Mouse (Mus musculus): Measurements from ENCODE around the gene Trpm5.
A peak's percentile ranks its signal among the peaks of the same experiment; 100 is the strongest.

Trpm5 gene

DNA sequence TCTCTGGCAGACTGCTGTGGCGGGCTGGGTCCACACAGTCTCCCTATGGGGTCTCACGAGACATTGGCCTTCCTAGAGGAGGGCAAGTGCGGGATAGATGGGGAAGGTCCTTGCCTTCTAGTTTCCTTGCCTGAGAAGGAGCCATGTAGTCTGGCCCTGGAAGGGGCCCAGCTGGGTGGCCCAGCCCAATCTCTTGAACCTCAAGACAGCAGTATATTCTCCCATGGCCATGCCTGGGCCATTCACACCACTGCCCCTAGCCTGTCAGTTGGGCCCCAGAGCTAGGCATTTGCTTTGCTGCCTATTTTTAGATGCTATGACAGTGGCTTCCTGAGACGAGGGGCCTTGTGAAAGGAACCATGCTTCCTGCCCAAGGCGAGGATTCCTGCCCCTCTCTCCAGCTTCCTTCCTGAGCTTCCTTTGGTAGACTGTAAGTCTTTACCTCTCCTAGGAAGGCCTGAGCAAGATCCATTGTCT is 36.2 kb downstream of the Trpm5 start:
- peak; percentile 43 for DNase-seq

DNA sequence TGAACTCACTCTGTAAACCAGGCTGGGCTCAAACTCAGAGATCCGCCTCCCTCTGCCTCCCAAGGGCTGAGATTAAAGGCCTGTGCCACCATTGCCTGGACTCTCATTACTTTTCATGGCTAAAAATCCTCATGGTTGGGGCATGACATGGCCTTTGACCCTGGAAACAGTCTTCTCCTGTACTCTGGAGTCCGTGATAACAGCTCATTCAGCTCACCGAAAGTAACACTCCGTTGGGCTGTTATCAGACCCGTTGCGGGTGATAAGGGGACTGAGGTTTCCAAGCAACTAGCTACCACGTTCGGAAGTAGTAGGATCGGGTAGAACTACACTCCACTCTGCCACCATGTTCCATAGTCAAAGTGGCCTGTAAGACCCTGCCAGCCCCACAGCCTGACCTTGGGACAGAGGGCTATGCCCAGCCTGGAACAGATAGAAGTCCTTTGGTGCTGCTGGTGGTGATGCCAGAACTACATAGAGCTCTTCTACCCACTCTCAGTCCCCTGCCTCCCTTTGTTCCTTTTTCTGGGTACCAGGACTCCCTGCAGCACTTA is 36.7 kb downstream of the Trpm5 start:
- no peak for DNase-seq

DNA sequence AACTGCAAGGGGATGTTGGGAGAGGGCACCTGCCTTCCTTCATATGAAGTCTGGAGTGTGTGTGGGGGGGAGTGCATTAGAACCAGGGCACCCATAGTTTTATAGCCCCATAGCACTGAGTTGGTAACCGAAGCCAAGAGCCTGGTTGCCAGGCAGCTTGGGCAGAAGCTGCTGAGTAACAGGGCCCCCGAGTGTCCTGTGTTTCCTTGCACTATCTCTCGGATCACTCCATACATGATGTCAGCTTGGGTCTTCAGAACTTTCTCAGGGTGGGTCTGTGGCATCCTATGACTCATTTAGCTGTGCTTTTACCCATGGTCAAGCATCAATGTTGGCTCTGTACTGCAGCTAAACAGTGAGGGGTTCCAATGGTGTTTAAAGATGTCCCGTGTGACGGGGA is 37.4 kb downstream of the Trpm5 start:
- no peak for DNase-seq

DNA sequence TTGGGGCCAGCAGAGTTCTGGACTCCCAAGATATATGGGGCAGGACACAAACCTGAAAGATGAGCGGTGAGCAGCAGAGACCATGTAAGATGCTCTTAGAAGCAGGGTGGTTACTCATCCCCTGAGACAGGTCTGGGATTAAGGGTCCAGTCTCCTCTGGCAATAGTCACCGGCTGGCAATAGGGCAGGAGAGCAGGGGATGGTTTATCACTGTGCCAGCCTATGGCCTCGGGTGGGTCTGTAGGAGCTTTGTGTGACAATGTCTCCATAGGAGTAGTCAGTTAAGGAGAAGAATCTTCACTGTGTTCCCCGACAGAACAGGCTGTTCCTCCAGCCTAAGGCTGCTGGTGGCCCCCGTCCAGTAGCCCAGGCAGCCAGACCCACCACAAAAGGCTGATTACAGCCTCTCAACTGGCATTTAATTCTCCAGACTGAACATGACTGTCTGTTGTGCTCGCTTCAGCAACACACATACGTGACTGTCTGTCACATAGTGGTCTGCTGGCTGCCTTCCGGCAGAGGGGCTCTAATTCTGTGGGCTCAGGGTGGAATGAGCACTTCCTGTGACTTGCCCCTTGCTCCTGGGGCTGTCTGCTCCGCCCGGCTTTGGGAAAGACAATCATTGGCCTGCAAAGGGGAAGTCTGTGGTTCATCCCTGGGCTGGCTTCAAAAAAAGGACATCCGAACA is 38.8 kb downstream of the Trpm5 start:
- DNase-seq, result no peak

DNA sequence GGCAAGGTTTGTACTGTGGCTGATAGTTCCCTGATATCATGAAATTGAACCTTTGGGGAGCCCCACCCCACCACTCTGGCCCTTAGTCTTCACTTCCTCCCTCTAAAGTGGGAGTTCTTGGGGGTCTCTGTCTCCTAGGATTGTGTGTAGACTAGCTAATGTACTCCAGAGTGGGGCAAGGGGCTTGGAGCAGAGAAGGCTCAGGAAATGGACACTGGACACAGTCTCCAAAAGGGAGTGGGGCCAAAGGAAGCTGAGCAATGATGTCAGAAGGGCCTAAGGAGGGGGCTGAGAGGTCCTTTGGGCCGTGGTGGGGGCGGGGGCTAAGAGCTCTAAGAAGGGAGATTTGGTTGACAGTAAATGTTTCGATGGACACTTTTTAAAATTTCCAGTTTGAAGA is 39.4 kb downstream of the Trpm5 start:
- DNase-seq, result no peak

DNA sequence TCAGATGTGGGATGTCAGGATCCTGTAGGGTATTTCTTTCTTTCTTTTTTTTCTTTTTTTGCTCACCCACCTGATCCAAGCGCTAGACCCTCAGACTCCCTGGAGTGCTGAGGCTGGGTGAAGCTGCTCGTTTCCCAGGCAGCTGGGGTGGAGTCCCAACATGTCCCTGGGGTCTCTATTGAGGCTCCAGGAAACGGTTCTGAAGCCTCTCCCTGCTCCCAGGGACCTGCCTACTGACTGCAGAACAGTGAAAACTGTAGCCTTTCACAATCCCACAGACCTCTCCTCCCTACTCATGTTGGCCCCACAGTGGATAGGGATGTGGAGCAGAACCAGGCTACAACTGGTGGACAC is 39.9 kb downstream of the Trpm5 start:
- DNase-seq, result no peak

DNA sequence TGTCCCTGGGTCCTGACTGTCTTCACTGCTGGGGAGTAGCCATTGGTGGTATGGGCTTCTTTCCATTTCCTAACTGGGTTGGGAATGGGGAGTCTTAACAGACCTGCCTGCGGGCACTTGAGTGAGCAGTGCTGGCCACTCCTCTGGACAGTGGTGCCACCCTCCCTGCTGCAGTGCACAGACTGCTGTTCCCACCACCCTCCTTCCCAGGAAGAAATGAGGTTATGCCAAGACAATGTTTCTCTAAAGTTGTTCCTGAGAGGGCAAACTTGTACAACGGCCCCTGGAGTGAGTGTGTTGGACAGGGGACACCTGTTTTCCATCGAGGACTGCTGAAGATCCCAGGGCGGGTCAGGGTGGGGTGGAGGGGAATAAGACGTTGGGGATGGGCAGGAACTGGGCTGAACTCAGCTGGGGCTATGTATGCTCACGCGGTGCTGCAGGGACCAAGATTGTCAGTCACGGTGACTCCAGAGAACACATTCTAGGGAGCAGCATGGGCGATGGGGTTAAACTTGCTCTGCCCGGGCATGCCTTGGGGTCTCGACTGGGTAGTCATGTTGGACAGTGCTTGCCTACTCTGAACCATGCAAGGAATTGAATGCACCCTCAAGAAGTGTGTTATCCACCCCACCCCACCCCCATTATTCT is 40.4 kb downstream of the Trpm5 start:
- no peak for DNase-seq

DNA sequence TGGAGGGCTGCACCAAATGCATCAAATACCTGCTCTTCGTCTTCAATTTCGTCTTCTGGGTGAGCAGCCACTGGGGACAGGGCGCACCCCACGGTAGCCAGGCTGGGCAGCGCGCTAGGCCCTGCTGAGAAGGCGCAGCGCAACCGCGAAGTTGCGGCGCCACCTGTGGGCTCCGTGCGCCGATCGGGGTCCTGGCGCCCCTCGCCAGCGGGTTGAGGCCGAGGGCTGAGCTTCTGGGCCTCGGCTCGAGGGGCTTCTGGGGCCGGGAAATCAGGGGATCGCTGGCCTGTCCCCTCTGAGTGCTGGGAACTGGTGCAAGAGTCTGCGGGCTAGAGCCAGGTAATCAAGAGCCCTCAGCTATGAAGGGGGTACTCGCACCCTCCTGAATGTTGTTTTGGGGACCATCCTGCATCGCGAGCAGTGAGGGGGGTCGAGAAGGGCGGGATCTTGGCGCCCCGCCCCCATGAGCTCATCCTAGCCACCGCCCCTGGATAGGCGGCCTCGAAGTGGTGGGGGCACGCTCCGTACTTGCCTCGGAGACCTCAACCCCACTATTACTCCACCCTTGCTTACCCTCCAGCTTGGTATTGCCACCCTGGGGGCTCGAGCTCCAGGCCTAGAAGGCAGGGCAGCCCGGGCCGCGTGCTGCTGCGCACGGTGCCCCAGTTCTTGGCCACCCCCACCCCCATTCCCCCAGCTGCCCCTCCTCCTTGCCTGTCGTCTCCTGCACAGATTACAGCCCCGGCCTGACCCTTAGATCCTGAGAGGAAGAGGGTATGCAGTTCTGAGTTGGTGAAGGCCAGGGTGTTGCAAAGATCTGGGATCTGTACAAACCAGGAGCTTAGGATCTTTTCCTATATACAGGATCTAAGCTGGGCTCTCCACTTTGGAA is 41.2 kb downstream of the Trpm5 start:
- peak; percentile 70 for DNase-seq

DNA sequence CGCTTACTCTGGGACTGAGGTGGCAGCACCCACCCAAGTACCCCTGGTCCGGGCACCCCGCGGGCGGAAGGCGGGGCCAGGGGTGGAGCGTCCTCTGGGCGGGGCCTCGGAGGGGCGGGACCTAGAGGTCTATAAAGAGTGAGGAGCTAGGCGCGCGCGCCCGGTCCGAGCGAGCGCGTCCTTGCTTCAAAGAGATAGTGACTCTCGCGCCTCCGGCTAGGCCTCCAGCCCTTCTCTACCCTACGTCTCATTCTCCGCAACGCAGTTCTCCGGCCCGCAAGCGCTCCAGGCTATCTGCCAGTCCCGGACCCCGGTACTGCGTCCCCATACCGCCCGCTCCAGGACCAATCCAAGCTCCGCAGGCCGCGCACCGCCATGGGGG is 41.8 kb downstream of the Trpm5 start, which contains the start of gene Cd81:
Cd81 (plus strand) TSS at position 114 of the 382 bp plus-strand sequence.
- peak; percentile 91 for DNase-seq

DNA sequence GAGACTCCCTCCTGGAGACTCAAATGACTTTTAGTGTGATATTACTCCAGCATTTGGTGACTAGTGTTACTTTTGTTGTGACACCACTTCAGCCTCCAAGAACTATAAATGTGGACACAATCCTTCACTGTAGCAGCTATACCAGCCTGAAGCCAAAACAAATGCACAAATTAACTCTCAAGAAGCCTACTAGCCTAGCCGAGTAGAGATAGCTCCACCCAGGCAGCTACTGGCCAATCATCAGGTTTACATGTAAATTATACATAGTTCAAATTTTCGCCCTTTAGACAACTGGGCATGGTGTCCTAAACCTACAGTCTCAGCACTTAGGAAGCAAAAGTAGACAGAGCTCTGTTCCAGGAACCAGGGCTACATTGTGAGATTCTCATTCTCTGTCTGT is 43.1 kb downstream of the Trpm5 start:
- no peak for DNase-seq

DNA sequence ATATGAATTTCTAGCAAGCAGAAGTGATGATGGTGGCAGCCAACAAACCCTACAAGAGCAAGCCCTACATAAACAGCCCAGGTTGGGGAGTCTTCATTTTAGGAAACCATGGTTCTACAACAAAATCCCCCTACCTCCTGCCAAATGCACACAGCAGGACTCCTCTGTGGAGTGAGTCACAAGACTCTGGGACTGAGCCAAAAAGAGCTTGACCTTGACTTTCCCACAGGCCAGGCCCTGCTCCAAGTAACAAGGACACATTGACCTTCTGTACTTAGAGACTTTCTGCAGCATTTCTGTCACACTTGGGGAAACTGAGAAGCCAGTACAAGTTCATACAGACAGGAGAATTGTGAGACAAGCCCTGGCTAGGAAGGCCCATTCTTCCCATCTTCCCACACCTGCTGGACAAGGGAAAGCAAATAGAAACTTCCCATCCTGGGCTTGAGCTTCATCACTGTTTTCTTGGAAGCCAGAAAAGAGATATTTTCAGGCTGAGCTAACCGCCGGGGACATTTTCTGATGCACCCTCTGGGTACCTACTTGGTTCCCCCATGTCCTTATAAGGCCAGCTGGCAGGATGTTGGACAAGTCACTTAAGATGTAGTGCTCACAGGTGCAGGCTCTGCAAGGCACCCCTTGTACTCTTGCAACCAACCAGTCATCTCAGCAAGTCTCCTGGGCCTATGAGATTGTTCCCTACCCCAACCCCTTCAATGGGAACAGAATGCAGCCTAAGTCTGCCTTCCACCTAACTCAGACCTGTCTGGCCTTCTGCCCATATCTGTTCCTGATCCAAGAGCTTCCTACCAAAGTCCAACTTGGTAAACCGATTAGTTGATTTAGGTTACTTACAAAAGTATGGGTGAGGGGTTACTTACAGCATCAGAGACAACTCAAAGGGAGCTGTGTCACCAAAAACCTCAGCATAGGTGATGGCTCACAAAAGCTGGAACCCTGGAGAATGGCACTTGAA is 44.3 kb downstream of the Trpm5 start:
- peak; percentile 64 for DNase-seq

DNA sequence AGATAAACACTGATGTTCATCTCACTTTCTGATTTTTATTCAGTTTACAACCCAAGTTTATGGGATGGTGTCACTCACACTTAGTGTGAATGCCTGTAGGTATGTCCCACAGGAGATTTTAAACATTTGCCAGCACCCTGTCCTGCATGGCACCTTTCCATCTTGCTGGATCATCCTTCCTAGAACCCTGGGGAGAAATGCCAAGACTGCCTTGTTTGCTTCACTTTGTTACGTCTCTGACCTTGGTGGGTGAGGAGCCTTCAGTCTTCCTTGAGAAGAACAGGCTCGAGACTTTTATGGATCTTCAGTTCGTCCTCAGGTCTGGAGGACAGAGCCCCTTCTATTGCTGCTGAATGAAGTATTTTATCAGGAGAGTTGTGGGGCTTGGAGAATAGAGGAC is 45.1 kb downstream of the Trpm5 start:
- DNase-seq, result no peak

DNA sequence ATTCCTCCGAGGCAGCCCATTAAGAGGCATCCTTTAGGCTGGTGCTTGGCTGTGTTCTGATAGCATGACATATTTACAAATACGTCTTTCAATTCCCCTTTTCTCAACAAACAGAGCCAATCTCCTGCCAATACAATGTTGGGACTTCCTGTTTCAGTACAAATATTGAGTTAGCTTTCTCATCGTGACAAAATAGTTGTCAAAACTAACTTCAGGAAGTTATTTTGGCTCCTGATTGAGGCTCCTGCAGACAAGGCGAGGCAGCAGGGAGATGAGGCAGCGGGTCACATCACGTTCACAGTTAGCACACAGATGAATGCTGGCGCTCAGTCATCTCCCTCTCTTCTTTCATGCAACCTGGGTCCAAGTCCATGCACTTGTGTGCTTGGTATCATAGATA is 48.1 kb downstream of the Trpm5 start:
- no peak for DNase-seq

DNA sequence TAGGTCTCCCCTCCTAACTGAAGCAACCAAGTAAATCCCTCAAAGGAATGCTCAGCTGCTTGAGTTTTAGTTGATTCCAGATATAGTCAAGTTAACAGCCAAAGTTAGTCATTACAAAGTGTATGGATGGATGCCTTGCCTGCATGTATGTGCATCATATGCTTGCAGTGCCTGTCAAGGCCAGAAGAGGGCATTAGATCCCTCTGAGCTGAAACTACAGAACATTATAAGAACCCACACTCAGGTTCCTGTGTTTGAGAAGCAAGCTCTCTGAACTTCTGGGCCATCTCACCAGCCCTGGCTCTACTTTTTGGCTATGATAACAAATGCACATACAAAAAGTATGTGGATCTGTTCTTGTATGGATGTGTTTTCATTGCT is 49.6 kb downstream of the Trpm5 start:
- DNase-seq, result no peak

DNA sequence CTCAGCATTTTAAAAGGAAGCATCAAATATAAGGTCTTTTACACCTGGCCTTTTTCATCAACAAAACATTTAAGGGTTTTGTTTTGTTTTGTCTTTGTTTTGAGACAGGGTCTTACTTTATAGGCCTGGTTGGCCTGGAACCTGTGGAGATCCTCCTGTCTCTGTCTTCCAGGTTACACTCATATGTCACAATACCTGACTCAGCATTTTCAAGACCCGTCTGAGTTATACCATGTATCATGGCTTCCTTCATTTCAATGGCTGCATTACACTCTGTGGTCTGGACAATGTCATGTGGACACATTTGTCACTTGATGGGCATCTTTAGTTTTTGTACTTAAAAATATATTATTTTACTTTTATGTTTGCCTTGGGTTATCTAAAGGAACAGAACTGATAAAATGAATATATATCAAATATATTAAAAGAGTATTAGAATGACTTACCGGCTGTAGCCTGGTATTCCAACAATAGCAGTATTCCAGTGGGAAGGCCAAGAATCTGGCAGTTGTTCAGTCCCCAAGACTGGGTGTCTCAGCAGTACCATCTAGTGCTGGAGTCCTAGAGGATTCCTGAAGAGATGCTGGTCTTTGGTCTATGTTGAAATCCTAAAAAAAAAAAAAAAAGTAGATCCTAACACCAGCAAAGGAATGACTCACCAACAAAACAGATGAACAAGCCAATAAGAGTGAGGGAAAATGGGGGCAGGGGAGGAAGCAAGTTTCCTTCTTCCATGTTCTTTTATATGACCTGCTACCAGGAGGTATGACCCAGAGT is 50.2 kb downstream of the Trpm5 start:
- DNase-seq, result no peak

DNA sequence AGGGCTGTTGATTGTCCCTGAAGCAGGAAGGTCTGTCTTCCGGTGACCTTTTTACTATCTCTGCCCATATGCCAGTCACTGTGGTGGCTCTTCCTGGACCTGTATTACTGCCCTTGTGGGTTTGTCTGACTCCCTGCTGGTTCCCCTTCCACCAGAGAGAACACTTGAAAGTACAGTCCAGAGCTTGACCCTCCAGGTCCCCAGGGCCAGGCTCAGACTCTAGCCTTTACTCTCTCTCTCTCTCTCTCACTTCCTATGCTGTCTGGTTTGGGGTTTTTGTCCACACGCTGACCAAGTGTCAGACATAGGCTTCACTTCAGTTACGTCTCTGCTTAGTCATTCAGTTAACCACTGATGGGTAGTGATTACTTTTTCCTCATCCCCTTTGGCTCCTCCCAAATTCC is 51.5 kb downstream of the Trpm5 start:
- DNase-seq, result no peak

DNA sequence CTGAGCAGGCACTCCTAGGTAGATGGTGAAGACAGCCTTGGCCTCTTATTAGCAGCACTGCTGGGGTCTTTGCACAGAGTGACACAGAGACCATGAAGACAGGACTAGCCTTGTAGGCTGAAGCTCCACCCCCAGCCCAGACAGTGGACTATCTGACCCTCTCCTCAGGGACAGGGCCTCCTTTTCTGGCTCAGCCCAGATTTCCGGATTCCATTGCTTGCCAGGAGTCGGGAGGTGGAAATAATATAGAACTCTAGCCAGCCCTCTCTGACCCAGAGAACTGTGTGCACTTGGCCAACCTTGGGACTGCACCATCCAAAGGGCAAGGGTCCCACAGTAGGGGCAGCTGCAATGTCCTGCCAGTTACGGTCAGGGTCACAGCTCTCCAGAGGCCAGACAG is 52.4 kb downstream of the Trpm5 start:
- peak; percentile 74 for DNase-seq

DNA sequence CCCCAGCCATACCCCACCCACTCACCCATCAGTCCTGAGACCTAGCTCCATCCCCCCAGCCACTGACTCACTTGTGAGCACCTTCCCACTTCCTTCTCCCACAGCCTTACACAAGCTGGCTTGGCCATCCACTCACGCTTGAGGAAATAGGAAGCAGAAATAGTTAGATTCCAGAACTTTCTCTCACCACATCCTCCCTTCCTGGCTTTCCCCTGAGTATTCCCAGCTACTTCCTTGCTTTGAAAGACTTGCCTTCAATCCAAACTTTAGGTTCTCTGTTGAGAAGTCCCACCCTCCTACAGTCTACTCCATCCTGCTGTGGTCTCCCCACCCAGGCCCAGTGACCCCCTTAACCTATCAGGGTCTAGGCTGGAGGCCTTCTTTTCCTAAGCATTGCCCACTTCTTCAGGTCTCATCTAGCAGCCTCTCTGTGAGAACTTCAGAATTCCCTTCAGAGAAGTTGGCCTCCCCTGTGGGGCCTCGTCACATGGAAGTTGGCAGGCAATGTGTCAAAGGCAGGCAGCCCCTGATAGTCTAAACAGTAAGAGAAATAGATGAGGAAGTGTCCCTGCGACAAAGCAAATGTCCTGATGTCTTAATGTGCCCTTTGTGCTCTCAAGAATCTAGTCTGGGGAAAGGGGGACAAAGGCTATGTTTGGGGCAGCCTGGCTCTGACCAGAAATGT is 53.2 kb downstream of the Trpm5 start:
- DNase-seq, result no peak

DNA sequence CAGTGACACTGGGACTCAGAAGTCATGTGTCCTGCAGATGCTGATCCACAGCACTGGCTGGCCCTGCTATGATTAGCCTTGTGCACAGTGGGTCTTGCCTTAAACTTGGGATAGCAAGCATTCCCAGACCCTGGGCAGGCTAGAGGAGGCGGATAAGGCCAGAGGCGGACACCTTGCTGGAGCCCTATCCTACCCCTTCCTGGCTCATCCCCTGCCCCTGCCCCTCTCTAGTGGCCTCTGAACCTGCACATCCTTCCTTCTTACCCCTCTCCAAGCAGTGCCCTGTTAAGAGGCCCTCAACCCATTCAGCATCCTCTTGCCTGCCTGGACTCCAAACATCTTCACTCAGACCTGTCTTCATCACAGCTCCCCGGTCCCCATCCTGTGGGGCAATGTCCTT is 53.9 kb downstream of the Trpm5 start:
- DNase-seq, result no peak

DNA sequence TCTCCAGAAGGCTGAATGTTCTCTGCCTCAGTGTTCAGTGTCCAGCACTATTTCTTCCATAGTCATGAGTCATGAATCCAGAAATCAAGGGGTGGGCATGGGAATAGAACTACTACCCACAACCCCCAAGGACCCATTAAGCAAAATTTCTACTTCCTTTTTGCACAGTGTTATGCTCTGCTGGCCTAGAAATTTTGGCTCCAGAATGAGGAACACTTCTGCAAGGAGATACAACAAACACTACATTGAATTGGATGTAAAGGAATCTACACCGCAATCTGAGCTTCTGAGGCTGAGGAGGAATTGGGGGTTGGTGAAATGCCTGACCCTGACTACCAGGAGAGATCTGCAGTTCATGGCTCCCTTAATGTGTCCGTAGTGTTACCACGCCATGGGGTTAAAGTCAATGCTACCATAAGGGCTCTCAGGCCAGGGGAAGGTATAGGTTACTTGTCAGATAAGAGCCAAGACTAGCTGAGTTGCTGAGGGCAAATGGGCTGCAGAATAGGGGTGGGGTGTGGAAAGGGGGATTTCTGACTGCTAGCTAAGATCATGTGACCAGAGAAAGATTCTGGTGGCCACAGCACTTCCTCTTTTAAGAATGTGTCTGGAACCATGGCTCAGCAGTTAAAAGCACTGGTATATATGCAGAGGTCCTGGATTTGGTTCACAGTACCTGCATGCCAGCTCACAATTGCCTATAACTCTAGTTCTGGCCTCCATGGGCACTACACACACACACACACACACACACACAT is 56.1 kb downstream of the Trpm5 start:
- no peak for DNase-seq
